Mouse (Mus musculus) left cerebral cortex, postnatal 25 days (tissue): ENCODE data around the gene Akap11. TPM values are rescaled to one million over a fixed set of nuclear protein-coding genes. Genes with fewer than 3 reads are reported as not detected.

ENCODE experiments used
- DNase-seq, 2 experiments: peaks; one replicate each; pipeline ENCODE4 v3.0.0; 2022; ENCODE audit warnings: low spot score in 2 of 2, mixed read lengths in 1 of 2
- intact Hi-C: fragments of 180-260 bp; cut with DNase I; formaldehyde crosslinking; loops from one replicate; pipeline ENCODE4 v1.15.1; 2025
- total RNA-seq, 2 experiments: library from RNA; stranded (reverse); gene quantifications; 2 replicates each; pipeline ENCODE4 v1.2.3; 2021

The Akap11 gene
- total RNA-seq, 2 experiments from 2014 or later = 174 to 182 TPM

GRCm38 (mm10) chr14:78532345-78532744, 4.3 kb downstream of the Akap11 start:
- intact Hi-C loops = no loop called here
- DNase-seq = no peak

GRCm38 (mm10) chr14:78530256-78530655, 6.4 kb downstream of the Akap11 start:
- DNase-seq = no peak
- intact Hi-C loops = no loop called here

DNA sequence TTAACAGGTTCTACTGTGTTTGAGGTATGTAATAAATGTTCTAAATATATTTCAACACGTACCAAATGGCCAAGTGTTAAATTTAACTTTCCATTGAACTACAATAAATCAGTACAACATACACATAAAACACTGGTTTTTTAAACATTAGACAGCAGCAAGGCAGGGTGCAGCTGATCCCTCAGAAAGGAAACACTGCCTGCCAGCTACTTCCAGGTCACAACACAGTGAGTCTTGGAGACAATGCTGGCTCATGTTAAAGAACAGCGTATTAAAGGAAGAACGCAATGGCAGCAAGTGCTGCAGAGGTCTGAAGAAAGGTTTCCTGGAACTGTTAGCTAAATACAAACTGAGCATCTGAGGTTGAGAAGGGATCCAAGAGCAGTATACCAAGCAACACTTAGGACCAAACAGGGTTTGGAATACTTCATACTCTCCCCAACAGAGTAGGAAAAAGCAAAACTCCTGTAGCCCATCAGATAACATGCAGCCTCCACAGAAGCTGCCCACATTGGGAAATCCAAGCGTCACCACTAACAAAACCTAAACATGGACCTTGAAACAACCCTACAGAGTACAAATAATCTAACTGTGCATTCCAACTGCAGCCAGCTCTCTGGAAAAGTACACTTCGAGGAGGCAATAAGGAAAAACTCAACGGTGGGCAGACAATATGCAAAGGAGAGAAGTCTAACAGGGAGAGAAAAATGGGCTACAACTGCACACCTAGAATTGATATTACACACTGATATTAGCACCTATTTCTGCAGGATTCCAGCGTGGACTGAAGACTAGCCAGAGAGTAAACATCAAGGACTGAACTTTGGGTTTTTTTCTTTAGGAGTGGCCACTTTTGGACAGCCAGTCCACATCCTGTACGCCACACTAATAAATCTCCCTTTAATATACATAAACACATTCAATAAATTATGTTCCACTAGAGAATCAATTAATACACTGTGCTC, 7.9 kb downstream of the Akap11 start:
- no peak for DNase-seq
- intact Hi-C loops = no loop called here

DNA sequence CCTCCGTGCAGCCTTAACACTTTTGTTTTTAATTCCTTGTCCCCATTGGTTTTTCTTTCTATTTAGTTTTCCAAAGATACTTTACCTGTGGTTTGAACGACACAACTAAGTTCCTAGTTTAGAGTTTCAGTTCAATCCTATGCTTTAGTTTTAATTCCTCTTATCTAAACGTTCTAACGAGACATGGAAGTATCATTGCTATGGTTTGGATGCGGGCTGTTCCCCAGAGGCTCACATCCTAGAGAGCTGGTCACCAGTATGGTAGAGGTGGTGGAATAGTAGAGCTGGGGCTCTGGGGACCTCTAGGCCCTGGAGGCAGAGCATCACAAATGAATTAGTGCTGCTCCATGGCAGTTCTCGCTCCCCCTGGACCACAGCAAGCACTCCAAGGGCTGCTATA, 9.7 kb downstream of the Akap11 start:
- no peak for DNase-seq
- intact Hi-C loops = no loop called here

DNA sequence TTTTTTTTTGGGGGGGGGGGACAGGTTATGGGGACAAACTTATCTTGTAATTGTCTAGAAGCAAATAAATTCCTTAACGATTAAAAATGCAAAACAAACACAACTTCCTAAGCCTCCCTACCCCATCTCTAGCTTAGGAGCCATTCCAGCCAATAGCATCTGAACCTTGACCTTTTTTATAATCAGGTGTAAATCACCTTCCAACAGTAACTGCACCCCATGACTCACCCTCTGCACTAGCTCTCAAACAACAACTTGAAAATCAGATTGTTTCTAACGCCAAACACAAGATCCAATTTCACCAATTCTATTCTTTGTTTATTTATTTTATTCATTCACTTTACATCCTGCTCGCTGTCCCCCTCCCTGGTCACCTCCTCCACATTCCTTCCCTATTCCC, 10.1 kb downstream of the Akap11 start:
- intact Hi-C loops = no loop called here
- no peak for DNase-seq

DNA sequence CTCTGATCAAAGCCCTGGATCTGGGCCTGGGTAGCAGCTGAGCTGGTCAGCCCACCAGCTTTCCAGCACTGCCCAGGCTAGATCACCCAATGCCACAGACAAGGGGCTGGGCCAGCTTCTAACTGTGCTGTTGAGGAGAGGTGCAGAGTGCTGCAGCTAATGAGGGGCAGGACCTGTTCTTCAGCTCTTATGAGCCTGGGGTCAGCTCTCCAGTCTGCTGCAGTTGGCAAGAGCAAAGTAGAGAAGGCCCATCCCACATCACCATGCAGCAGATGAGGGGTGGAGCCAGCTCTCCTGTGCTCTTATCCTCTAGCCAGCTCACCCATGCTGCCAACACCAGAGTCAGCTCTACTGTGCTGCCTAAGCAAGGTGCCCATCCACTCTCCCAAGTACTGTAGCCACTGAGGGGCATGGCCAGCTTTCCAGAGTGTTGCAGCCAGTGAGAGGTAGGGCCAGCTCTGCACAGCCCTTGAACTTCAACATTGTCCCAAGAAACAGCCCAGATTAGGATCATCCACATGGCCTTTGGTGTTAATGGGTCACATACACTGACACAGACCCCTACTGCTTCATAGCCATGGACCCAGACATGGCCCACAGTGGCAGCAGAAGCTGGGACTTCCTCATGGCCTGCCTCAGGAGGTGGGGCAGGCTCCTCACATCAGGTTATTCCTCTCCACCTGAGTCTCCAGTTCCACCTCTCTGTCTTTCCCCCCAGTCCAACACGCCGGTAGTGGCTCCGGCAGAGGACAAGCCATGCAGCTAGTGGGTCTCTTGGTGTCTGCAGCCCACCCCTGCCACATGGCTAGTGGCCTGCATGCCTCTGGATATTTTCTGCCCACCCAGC, 10.8 kb downstream of the Akap11 start:
- no peak for DNase-seq
- intact Hi-C loops = no loop called here

- DNase-seq = no peak
Observed at GRCm38 (mm10) chr14:78525059-78525458, 11.5 kb downstream of the Akap11 start.

DNA sequence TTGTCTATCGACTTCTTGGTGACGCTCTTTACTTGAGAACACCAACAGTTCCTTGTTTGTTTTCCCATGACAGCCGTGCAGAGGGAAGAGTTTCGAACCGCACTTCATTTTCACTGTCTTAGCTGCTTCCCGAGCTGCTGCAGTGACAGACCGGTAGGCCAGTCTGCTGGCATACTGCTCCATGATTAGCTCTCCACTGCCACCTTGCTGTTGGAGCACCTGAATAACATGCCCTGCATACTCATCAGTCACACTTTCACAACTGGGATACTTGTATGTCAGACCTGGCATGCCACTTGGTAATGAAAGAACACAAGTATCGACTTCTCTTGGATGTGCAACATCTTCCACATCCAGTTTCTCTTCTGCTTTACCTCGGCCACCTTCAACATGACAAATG, 25.9 kb downstream of the Akap11 start:
- DNase-seq = no peak
- intact Hi-C loops = no loop called here

More at GRCm38 (mm10) chr14:78525059-78525458, 11.5 kb downstream of the Akap11 start:
- intact Hi-C loops = no loop called here

- DNase-seq = no peak
- intact Hi-C loops = no loop called here
Observed at GRCm38 (mm10) chr14:78509791-78510190, 26.8 kb downstream of the Akap11 start.

DNA sequence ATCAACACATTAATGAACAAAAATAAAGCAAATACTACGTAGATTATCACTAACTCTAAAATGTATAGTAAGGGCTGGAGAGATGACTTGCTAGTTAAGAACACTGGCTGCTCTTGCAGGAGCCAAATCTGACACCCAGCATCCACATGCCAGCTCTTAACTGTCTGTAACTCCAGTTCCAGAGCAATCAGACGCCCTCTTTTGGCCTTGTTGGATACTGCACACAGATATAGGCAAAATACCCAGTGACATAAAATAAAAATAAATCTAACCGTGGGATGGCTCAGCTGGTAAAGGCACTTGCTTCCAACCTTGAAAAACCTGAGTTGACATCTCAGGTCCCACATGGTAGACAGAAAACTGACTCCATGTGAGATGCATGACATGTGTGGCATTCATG, 36.0 kb downstream of the Akap11 start:
- intact Hi-C loops = no loop called here
- DNase-seq = no peak

DNA sequence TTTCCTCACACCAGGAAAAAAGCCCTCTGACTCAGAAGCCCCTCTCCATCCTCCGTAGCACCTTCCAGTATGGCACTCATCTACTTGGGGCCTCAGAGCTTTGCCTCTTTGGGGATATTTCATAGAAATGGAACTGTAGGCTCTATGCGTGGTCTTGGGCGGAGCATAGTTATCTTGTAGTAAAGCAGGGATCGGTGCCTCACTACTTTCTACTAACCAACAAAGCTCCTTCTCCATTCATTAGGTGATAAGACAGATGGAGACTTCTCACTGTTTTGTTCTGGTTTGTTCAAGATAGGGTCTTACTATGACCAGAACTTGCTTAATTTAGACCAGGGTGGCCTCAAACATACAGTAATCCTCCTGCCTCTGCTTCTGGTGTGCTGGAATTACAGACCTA, 39.9 kb downstream of the Akap11 start:
- intact Hi-C loops = no loop called here
- no peak for DNase-seq

DNA sequence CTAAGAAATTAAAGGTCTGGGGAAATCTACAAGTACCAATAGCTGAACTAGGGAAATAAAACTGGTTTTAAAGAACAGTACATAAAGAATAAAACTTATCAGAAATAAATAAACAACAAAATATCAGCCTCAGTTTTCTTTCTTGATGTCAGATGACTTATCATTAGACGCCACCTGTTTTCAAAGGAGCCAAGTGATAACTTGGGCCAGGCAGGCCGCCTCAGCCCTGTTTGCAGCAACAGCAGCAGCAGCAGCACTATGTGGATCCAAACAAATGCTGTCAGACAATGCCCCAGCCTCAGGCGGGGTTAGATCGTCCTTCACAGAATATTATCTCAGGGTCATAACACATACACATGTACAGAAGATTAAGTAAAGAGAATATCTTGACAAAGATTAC, 41.4 kb downstream of the Akap11 start:
- intact Hi-C loops = no loop called here
- no peak for DNase-seq

GRCm38 (mm10) chr14:78492602-78493001, 44.0 kb downstream of the Akap11 start:
- no peak for DNase-seq
- intact Hi-C loops = no loop called here

DNA sequence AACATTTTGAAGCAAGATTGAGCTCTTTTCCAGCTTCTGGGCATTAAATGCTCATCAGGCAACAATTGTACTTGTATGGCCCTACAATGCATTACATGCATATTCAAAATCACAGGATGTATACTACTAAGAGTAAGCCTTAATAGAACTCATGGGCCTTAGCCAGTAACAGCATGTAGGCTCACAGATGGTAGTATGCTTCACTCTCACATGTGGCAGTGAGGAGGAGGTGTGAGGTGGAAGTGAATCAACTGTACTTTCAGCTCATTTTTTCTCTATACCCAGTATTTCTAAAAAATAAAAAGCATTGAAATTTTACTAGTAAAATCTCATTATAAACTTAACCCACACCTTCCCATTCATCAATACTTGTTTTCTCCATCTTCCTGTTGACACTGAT, 45.2 kb downstream of the Akap11 start:
- intact Hi-C loops = no loop called here
- peak; percentile 61 to 92 for DNase-seq

DNA sequence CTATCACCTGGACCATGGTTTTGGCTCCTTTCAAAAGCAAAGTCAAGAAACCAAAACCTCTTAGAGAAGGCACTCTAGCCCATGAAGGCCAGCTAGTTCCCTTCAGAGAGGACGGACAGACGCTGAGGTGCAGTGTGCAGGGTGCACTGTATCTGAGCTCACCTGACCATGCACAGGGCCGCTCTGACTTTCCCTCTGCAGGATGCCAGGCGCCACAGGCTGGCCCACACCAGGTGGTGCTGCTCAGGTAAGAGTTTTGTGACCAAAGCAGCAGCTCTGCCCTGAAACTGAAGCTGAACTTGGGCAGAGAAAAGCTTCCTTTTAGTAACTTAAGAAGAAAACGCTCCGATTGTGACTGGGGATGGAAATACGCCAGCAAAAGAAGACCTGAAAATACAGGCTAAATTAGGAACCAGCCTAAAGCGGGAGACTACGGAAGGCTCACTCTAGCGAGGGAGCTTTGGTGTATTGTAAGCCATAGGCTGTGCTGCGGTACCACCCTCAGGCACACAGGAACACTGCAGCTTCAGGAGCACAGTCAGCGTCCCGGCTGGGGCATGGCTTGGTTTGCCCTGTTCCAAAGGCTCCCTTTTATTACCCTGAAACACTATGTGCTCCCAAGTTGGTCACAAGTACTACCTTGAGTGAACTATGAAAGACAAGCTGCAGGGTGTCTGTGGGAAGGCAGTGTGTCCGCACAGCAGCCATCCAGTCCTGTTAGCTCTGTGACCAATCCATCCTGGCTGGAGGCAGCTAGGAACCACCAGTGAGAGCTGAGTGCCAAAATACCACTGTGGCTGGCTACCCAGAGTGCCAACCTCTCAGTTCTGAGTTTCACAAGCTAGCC, 54.0 kb downstream of the Akap11 start:
- DNase-seq = peak; percentile 64 to 78
- intact Hi-C loops = loop anchor here (5.0 to 10.0 kb wide), 3 partner anchors 190 to 1338 kb away; no protein-coding TSS in a partner anchor

- intact Hi-C loops = no loop called here
- no peak for DNase-seq
Observed at GRCm38 (mm10) chr14:78474058-78474457, 62.5 kb downstream of the Akap11 start.

GRCm38 (mm10) chr14:78470714-78471113, 65.9 kb downstream of the Akap11 start:
- DNase-seq = peak in 1 of 2 experiments; percentile 56
- intact Hi-C loops = no loop called here

- intact Hi-C loops = loop anchor here (10.0 kb wide), 1 partner anchor 1424 kb away; no protein-coding TSS in a partner anchor
- no peak for DNase-seq
Observed at GRCm38 (mm10) chr14:78468991-78469390, 67.6 kb downstream of the Akap11 start.

DNA sequence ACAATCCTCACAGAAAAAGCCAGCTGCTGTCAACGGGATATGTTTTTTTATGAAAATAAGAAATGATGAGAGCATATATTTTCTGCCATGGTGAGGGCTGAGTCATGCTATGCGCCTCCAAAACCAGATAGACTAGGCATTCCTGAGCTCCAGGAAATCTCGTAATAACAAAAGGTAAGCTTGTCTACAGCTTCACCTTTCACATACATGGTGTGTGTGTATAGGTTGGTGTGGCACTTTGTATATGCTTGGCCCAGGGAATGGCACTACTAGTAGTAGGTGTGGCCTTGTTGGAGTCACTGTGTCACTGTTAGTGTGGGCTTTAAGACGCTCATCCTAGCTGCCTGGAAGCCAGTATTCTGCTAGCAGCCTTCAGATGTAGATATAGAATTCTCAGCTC, 68.6 kb downstream of the Akap11 start:
- intact Hi-C loops = loop anchor here (10.0 kb wide), 1 partner anchor 1423 kb away; no protein-coding TSS in a partner anchor
- no peak for DNase-seq
